Mouse (Mus musculus) megakaryocyte, embryonic 14.5 days (primary cell): Measurements from ENCODE around the gene Ppox.

Experiments used
- FLI1 ChIP-seq: IDR thresholded peaks from 2 replicates; pipeline ENCODE4 v1.6.1; 2012; ENCODE audit warnings: low read length, inconsistent platforms, mixed read lengths
- GATA1 ChIP-seq: IDR thresholded peaks from 3 replicates; pipeline ENCODE4 v1.6.1; 2012; ENCODE audit warnings: mixed read lengths, low read length, inconsistent platforms, borderline replicate concordance

GRCm38 (mm10) chr1:171247916-171248315 lies 33.1 kb downstream of the Ppox start:
- no peak for TF ChIP-seq GATA1
- no peak for TF ChIP-seq FLI1
